Mouse (Mus musculus): Measurements from ENCODE around the gene Ormdl3. TPM values are rescaled to one million over a fixed set of nuclear protein-coding genes. Genes with fewer than 3 reads are reported as not detected.
A peak's percentile ranks its signal among the peaks of the same experiment; 100 is the strongest.
"Not testable (repeated sequence)": the region's sequence is repeated elsewhere in the genome, so short reads cannot be mapped to it uniquely, and the experiment has no call there.

Ormdl3 gene
- polyA plus RNA-seq, 1 experiment = 60.2 TPM

- DNase-seq = no peak
- H3K4me3 ChIP-seq (ENCODE audit: insufficient read depth, low read depth, low read length) = no peak overlapping the region
- H3K27me3 ChIP-seq (replicated peaks; ENCODE audit: control insufficient read depth, insufficient read depth, low read length) = no peaks in the 10 kb centered on the region
- no peak for TF ChIP-seq CTCF (conservative IDR thresholded peaks at IDR 0.05; ENCODE audit: insufficient read depth, insufficient read length, low read depth, low read length)
- TF ChIP-seq POLR2A (IDR thresholded peaks at IDR 0.05; ENCODE audit: low read depth, low read length) = no peak
- no peaks in the 10 kb centered on the region for H3K4me1 ChIP-seq (ENCODE audit: control insufficient read depth, insufficient read depth, low read length)
- H3K36me3 ChIP-seq (ENCODE audit: control insufficient read depth, insufficient read depth, low read length) = no peaks in the 10 kb centered on the region
- 93% methylated on average over 13 of the region's 13 CpGs for WGBS
- H3K27ac ChIP-seq (ENCODE audit: insufficient read depth, low read depth, low read length) = no peak overlapping the region
Measured at GRCm38 (mm10) chr11:98620791-98621190, 33.6 kb upstream of the Ormdl3 start.

- Histone ChIP-seq H3K4me1 (ENCODE audit: control insufficient read depth, insufficient read depth, low read length) (no peaks in the 10 kb centered on the region), H3K4me3 (ENCODE audit: insufficient read depth, low read depth, low read length) (no peak overlapping the region), H3K27me3 (replicated peaks; ENCODE audit: control insufficient read depth, insufficient read depth, low read length) (0 out of 2 replicates have a peak, but pooled peaks cover 1% of the 10 kb centered on the region), H3K36me3 (ENCODE audit: control insufficient read depth, insufficient read depth, low read length) (no peaks in the 10 kb centered on the region), H3K27ac (ENCODE audit: insufficient read depth, low read depth, low read length) (no peak overlapping the region)
- WGBS = 8% methylated on average over 3 of the region's 3 CpGs
- TF ChIP-seq CTCF (conservative IDR thresholded peaks at IDR 0.05; ENCODE audit: insufficient read depth, insufficient read length, low read depth, low read length) (peak; percentile 27; the same call in 1 of the 2 replicates), POLR2A (IDR thresholded peaks at IDR 0.05; ENCODE audit: low read depth, low read length) (no peak)
- peak; percentile 62 for DNase-seq
Measured at GRCm38 (mm10) chr11:98606763-98607162, 19.6 kb upstream of the Ormdl3 start.

DNA sequence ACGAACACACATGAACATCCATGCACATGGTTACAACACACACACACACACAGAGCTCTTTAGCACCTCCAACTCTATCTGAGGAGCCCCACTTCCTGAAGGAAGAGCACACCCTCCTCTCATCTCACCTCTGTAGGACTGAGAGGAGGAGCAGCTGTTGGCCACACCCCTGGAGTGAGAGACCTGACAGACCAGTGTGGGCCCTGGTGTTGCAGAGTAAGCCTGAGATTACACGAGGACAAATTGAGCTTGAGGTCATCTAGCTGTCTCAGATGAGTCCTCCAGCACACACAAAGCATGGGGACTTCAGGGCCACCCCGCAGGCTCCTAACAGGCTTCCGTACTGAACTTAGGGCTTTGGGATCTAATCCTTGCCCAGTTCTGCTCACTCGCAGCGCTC, 17.7 kb upstream of the Ormdl3 start:
- not testable (repeated sequence) for DNase-seq; H3K27ac ChIP-seq (ENCODE audit: insufficient read depth, low read depth, low read length); H3K27me3 ChIP-seq (replicated peaks; ENCODE audit: control insufficient read depth, insufficient read depth, low read length); H3K4me1 ChIP-seq (ENCODE audit: control insufficient read depth, insufficient read depth, low read length); H3K36me3 ChIP-seq (ENCODE audit: control insufficient read depth, insufficient read depth, low read length); H3K4me3 ChIP-seq (ENCODE audit: insufficient read depth, low read depth, low read length)
- 68% methylated on average over 6 of the region's 6 CpGs for WGBS

DNA sequence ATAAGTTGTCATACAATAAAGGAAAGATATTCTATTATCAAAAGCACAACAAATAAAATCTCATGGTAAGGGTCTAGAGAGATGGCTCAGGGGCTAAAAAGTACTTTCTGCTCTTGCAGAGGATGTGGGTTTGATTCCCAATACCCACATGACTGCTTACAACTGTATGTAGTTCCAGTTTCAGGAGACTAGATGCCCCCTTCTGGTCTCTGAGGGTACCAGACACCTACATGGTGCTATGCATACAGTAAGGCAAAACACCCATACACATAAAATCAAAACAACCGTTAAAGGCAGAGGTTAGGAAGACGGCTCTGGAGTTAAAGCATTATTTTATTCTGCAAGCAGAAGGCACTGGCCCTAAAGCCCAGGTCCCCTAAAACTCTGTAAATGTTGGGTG, 16.8 kb upstream of the Ormdl3 start:
- Histone ChIP-seq H3K4me1 (ENCODE audit: control insufficient read depth, insufficient read depth, low read length) (no peaks in the 10 kb centered on the region), H3K36me3 (ENCODE audit: control insufficient read depth, insufficient read depth, low read length) (no peaks in the 10 kb centered on the region), H3K27me3 (replicated peaks; ENCODE audit: control insufficient read depth, insufficient read depth, low read length) (peaks cover 1% of the 10 kb centered on the region; the same call in 1 of the 2 replicates), H3K27ac (ENCODE audit: insufficient read depth, low read depth, low read length) (no peak overlapping the region), H3K4me3 (ENCODE audit: insufficient read depth, low read depth, low read length) (no peak overlapping the region)
- no peak for DNase-seq
- TF ChIP-seq CTCF (conservative IDR thresholded peaks at IDR 0.05; ENCODE audit: insufficient read depth, insufficient read length, low read depth, low read length) (no peak), POLR2A (IDR thresholded peaks at IDR 0.05; ENCODE audit: low read depth, low read length) (no peak)
- 71% methylated on average over 2 of the region's 2 CpGs for WGBS

DNA sequence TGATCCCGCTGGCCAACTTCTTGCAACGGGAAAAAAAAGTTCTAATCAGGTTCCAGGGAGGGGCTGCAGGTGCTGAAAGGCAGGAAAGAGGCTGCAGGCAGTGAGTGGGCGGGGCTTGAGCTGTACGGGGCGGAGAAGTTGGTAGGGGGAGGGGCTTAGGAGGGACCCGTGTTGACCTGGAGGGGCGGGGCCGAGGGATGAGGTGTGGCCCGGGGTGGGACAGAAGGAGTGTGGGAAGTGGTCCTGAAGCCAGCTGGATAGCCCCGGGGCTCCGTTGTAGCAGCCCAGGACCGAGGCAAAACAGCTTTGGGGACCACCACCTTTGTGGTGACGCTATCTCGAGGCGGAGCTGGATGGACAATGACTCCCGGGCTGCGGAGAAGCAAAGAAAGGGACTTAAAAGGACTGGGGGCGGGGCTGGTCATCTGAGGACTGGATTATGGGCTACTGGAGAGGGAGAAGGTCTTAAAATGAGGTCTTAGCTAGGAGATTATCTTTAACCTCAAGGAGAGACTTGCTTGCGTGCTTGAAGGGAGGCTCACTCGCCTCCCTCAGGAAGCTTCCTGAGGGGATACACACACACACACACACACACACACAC, 15.0 kb upstream of the Ormdl3 start:
- WGBS = 4% methylated on average over 20 of the region's 20 CpGs
- Histone ChIP-seq H3K4me1 (ENCODE audit: control insufficient read depth, insufficient read depth, low read length) (no peaks in the 10 kb centered on the region), H3K27ac (ENCODE audit: insufficient read depth, low read depth, low read length) (no peak overlapping the region), H3K4me3 (ENCODE audit: insufficient read depth, low read depth, low read length) (no peak overlapping the region), H3K27me3 (replicated peaks; ENCODE audit: control insufficient read depth, insufficient read depth, low read length) (peaks cover 1% of the 10 kb centered on the region; the same call in 1 of the 2 replicates), H3K36me3 (ENCODE audit: control insufficient read depth, insufficient read depth, low read length) (no peaks in the 10 kb centered on the region)
- DNase-seq = no peak
- TF ChIP-seq CTCF (conservative IDR thresholded peaks at IDR 0.05; ENCODE audit: insufficient read depth, insufficient read length, low read depth, low read length) (no peak), POLR2A (IDR thresholded peaks at IDR 0.05; ENCODE audit: low read depth, low read length) (no peak)

DNA sequence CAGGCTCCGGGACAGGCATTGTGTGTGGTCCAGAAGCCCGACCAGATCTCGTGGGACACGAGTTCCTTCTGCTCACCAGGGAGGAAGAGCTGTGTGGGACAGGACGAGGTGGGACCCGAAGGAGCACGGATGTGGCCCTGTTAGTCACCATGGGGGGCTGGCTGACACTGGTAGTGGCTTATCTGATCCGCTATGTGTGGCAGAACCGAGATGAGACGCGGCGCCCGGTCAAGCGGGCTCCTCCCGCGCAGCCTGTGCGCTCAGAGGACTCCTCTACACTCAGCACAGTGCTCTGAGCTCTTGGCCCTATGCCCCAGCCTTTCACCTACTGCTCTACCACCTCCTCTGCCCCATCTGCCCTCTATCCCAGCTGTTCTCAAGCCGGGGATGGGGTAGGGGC, 12.1 kb upstream of the Ormdl3 start:
- 23% methylated on average over 18 of the region's 18 CpGs for WGBS
- DNase-seq = no peak
- TF ChIP-seq CTCF (conservative IDR thresholded peaks at IDR 0.05; ENCODE audit: insufficient read depth, insufficient read length, low read depth, low read length) (no peak), POLR2A (IDR thresholded peaks at IDR 0.05; ENCODE audit: low read depth, low read length) (no peak)
- no peak overlapping the region for H3K4me3 ChIP-seq (ENCODE audit: insufficient read depth, low read depth, low read length)
- H3K27me3 ChIP-seq (replicated peaks; ENCODE audit: control insufficient read depth, insufficient read depth, low read length) = peaks cover 1% of the 10 kb centered on the region; the same call in 1 of the 2 replicates
- no peak overlapping the region for H3K27ac ChIP-seq (ENCODE audit: insufficient read depth, low read depth, low read length)
- no peaks in the 10 kb centered on the region for H3K36me3 ChIP-seq (ENCODE audit: control insufficient read depth, insufficient read depth, low read length)
- no peaks in the 10 kb centered on the region for H3K4me1 ChIP-seq (ENCODE audit: control insufficient read depth, insufficient read depth, low read length)

DNA sequence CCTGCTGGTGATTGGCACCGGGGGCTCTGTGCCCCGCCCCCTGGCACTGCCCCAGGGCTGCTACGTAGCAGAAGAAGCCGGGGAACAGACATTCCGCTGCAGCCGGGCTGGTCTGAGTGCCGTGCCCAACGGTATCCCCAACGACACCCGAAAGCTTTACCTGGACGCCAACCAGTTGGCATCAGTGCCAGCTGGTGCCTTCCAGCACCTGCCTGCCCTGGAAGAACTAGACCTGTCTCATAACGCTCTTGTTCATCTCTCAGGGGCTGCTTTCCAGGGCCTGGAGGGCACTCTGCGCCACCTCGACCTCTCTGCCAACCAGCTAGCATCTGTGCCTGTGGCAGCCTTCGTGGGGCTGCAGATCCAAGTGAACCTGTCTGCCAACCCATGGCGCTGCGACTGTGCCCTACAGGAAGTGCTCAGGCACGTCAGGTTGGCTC, 11.7 kb upstream of the Ormdl3 start:
- WGBS = 51% methylated on average over 18 of the region's 18 CpGs
- Histone ChIP-seq H3K36me3 (ENCODE audit: control insufficient read depth, insufficient read depth, low read length) (no peaks in the 10 kb centered on the region), H3K27me3 (replicated peaks; ENCODE audit: control insufficient read depth, insufficient read depth, low read length) (peaks cover 1% of the 10 kb centered on the region; the same call in 1 of the 2 replicates), H3K27ac (ENCODE audit: insufficient read depth, low read depth, low read length) (no peak overlapping the region), H3K4me3 (ENCODE audit: insufficient read depth, low read depth, low read length) (no peak overlapping the region), H3K4me1 (ENCODE audit: control insufficient read depth, insufficient read depth, low read length) (no peaks in the 10 kb centered on the region)
- no peak for DNase-seq
- TF ChIP-seq POLR2A (IDR thresholded peaks at IDR 0.05; ENCODE audit: low read depth, low read length) (no peak), CTCF (conservative IDR thresholded peaks at IDR 0.05; ENCODE audit: insufficient read depth, insufficient read length, low read depth, low read length) (no peak)
